Mouse (Mus musculus) C2C12 (cell line): ENCODE data around the gene Nom1.

Experiments used
- CEBPB ChIP-seq: IDR thresholded peaks from one replicate; pipeline ENCODE4 v1.6.1; 2011; ENCODE audit warnings: low read depth, mild to moderate bottlenecking, control low read depth, moderate library complexity
- CTCF ChIP-seq: IDR thresholded peaks from one replicate; pipeline ENCODE4 v1.5.1; 2011; ENCODE audit not compliant: control insufficient read depth, insufficient read depth, insufficient read length
- MAX ChIP-seq: IDR thresholded peaks from one replicate; pipeline ENCODE4 v1.6.1; 2011; ENCODE audit warnings: mild to moderate bottlenecking, control low read depth
- MYOD1 ChIP-seq: IDR thresholded peaks from one replicate; pipeline ENCODE4 v1.6.1; 2011; ENCODE audit warnings: low read depth; ENCODE audit not compliant: control insufficient read depth, insufficient read length
- USF1 ChIP-seq: IDR thresholded peaks from one replicate; pipeline ENCODE4 v1.6.1; 2011; ENCODE audit warnings: low read depth, mild to moderate bottlenecking, control low read depth, moderate library complexity

DNA sequence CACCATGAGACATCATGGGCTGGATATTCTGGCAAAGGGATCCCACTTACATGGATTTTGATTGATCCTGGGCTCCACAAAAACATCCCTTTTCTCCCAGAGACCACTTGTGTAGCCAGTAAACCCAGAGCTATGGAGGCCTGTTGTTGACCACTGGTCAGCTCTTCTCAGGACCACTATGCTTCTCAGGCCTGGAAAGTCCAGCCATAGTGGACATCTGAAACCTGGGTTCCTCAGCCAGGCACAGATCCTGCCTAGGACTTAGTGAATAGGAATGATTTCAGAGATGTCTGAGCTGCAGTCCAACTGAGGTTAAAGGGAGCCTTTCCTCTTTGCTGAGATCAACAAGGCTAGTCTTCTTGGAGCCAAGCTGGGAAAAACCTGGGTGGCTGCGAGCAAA lies 41.6 kb downstream of the Nom1 start:
- TF ChIP-seq CTCF, result no peak
- no peak for TF ChIP-seq MAX
- no peak for TF ChIP-seq USF1
- TF ChIP-seq MYOD1, result no peak
- no peak for TF ChIP-seq CEBPB
